Mouse (Mus musculus): Measurements from ENCODE around the gene Rasl10a. TPM values are rescaled to one million over a fixed set of nuclear protein-coding genes. Genes with fewer than 3 reads are reported as not detected.

Rasl10a gene
- total and polyA plus RNA-seq, 2 experiments from 2014 or later = 4.7 to 4.8 TPM

DNA sequence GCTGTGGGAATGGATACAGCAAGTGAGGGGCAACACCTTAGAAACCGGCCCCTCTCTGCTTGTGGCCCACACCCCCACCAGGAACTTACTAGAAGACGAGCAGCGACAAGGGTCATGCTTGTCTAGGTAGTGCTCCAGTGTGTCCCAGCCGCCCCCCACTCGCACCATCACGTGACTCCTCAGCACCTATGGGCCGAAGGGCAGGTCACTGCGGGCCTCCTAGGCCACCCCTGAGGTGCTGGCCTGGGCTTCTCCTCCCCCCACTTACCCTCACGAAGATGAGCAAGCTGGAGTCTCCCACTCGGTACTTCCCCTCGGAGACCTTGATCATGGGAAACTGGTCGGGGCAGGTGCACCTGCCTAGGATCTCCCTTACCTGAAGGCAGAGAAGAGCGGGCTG lies 4.4 kb downstream of the Rasl10a start:
- TF ChIP-seq CTCF (IDR thresholded peaks at IDR 0.05; ENCODE audit: low read depth) = no peak
- H3K9me3 ChIP-seq (ENCODE audit: low read length) = no peaks in the 10 kb centered on the region
- H3K9ac ChIP-seq (replicated peaks; ENCODE audit: low read length) = no peak overlapping the region; the same call in 1 of the 2 replicates
- peaks cover 29% of the 10 kb centered on the region for H3K4me1 ChIP-seq (ENCODE audit: insufficient read depth, low read length)
- peaks cover 16% of the 10 kb centered on the region for H3K27me3 ChIP-seq (ENCODE audit: insufficient read depth, low read length)
- DNase-seq (ENCODE audit: low spot score) = no peak
- no peak overlapping the region for H3K27ac ChIP-seq
- ATAC-seq = no peak
- 25% methylated on average over 13 of the region's 13 CpGs for WGBS
- peak overlapping the region; percentile 20; the same call in 1 of the 2 replicates for H3K4me3 ChIP-seq (ENCODE audit: low read length)
- peak overlapping the region; percentile 51 for H3K4me2 ChIP-seq (ENCODE audit: low read depth, low read length)
- H3K36me3 ChIP-seq (ENCODE audit: insufficient read depth, low read length) = peaks cover 7% of the 10 kb centered on the region; the same call in 1 of the 2 replicates

DNA sequence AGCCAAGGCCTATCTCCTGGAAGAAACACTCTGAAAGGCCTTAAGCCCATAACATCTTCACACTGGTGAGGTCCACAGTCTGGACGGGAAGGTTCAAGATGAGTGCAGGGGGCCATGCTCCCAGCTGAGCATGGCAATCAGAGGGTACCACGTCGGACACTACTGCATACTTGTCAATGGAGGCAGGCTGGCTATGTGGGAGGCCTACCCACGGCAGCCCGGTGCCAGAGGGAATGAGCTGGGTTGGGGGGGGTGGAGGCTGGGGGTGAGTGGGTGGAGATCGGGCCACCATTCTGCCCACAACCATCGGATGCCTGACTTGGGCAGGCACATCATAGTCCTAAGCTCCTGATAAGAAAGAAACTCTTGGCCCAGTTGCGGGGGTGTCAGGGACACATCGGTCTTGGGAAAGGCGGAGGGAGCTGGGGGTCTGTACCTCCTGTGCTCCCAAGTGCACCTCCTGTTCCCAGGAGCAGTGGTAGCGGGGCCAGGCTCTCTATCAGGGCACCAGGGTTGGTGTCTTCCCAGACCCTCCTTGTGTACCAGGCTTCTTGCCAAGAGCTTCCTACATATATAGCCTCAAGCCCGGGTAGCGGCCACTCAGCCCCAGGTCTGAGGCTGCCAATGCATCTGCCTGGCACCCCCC lies 5.1 kb downstream of the Rasl10a start:
- WGBS = 57% methylated on average over 13 of the region's 13 CpGs
- Histone ChIP-seq H3K27me3 (ENCODE audit: insufficient read depth, low read length) (peaks cover 16% of the 10 kb centered on the region), H3K36me3 (ENCODE audit: insufficient read depth, low read length) (peaks cover 13% of the 10 kb centered on the region), H3K9me3 (ENCODE audit: low read length) (no peaks in the 10 kb centered on the region), H3K4me3 (ENCODE audit: low read length) (no peak overlapping the region), H3K4me1 (ENCODE audit: insufficient read depth, low read length) (peaks cover 29% of the 10 kb centered on the region), H3K9ac (replicated peaks; ENCODE audit: low read length) (no peak overlapping the region), H3K27ac (no peak overlapping the region), H3K4me2 (ENCODE audit: low read depth, low read length) (0 out of 2 replicates have a peak overlapping the region, but pooled peaks have one; percentile 98)
- no peak for DNase-seq (ENCODE audit: low spot score)
- no peak for ATAC-seq
- no peak for TF ChIP-seq CTCF (IDR thresholded peaks at IDR 0.05; ENCODE audit: low read depth)

DNA sequence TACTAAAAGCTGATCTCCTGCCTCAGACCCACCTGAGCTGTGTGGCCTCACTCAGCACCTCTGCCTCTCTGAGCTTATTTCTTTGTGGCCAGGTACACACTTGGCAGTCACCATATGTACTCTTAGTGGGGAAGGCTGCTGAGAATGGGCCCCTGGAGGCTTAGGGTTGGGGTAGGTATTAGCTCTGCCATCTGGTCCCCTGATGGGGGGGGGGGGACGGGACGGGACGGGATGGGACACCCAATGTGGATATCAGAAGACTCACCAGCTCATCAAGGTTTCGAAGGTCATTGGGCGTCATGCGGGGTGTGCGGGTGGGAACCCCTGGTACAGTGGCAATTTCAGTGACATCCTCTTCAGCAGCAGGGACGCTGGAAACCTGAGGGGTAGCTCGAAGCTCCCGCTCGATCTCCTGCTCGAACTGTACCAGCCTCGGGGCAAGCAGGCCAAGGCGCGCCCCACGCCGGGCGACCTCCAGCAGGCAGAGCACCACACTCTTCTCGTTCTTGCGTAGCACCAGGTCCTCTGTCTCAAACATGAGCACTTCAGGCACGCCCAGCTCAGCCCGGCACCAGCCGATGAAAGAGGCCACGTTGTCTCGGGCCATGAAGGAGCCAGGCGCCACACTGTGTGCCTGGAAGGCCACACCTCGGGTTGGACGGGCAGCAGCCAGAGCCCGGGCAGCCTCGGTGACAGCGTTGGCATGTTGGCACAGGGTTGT lies 5.8 kb downstream of the Rasl10a start:
- Histone ChIP-seq H3K36me3 (ENCODE audit: insufficient read depth, low read length) (peaks cover 20% of the 10 kb centered on the region), H3K4me1 (ENCODE audit: insufficient read depth, low read length) (peaks cover 29% of the 10 kb centered on the region), H3K9me3 (ENCODE audit: low read length) (no peaks in the 10 kb centered on the region), H3K4me3 (ENCODE audit: low read length) (peak overlapping the region; percentile 75), H3K27me3 (ENCODE audit: insufficient read depth, low read length) (peaks cover 16% of the 10 kb centered on the region), H3K27ac (no peak overlapping the region), H3K9ac (replicated peaks; ENCODE audit: low read length) (0 out of 2 replicates have a peak overlapping the region, but pooled peaks have one; percentile 71), H3K4me2 (ENCODE audit: low read depth, low read length) (peak overlapping the region; percentile 98)
- TF ChIP-seq CTCF (IDR thresholded peaks at IDR 0.05; ENCODE audit: low read depth) = no peak
- DNase-seq (ENCODE audit: low spot score) (no peak), ATAC-seq (no peak)
- WGBS = 47% methylated on average over 31 of the region's 31 CpGs

DNA sequence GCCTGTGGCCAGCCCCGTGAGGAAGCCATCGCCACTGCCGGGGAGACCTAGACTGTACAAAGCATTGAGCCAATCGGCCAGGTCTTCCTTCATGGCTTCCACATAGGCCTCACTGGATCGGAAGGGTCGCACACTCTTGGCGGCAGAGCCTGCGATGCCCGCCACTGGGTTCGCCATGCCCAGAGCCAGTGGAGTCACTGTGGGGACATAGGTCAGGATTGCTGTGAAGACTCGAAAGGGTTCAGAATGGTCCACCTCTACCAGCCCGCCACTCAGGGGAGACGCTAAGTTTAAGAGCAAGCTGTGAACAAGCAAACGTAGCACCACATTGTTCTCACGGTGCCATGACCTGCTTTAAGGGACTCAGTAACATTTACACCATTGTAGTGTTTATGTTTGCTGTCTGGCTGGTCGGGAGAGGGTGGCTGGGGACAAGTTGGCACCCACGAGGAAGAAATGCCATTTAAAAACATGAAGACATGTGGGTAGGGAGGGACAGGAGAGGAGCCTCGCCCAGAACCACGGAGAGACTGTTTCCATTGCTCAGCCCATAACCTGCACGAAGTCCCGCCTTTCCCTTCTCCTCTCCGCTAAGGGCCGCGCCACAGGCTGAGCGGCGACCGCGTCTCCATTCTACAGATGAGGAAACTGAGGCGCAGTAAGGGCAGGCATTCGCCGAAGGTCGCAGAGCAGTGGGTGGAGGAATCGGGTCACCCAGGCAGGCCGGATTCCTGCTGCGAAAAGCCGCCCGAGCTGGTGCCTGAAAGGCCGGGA lies 6.5 kb downstream of the Rasl10a start:
- Histone ChIP-seq H3K9me3 (ENCODE audit: low read length) (no peaks in the 10 kb centered on the region), H3K36me3 (ENCODE audit: insufficient read depth, low read length) (peaks cover 27% of the 10 kb centered on the region), H3K9ac (replicated peaks; ENCODE audit: low read length) (peak overlapping the region; percentile 71), H3K27me3 (ENCODE audit: insufficient read depth, low read length) (peaks cover 9% of the 10 kb centered on the region), H3K27ac (0 out of 2 replicates have a peak overlapping the region, but pooled peaks have one; percentile 64), H3K4me2 (ENCODE audit: low read depth, low read length) (peak overlapping the region; percentile 98), H3K4me3 (ENCODE audit: low read length) (peak overlapping the region; percentile 75), H3K4me1 (ENCODE audit: insufficient read depth, low read length) (peaks cover 29% of the 10 kb centered on the region)
- ATAC-seq = peak; percentile 8; the same call in 1 of the 2 replicates
- TF ChIP-seq CTCF (IDR thresholded peaks at IDR 0.05; ENCODE audit: low read depth) = no peak
- DNase-seq (ENCODE audit: low spot score) = peak; percentile 19
- 16% methylated on average over 38 of the region's 38 CpGs for WGBS

DNA sequence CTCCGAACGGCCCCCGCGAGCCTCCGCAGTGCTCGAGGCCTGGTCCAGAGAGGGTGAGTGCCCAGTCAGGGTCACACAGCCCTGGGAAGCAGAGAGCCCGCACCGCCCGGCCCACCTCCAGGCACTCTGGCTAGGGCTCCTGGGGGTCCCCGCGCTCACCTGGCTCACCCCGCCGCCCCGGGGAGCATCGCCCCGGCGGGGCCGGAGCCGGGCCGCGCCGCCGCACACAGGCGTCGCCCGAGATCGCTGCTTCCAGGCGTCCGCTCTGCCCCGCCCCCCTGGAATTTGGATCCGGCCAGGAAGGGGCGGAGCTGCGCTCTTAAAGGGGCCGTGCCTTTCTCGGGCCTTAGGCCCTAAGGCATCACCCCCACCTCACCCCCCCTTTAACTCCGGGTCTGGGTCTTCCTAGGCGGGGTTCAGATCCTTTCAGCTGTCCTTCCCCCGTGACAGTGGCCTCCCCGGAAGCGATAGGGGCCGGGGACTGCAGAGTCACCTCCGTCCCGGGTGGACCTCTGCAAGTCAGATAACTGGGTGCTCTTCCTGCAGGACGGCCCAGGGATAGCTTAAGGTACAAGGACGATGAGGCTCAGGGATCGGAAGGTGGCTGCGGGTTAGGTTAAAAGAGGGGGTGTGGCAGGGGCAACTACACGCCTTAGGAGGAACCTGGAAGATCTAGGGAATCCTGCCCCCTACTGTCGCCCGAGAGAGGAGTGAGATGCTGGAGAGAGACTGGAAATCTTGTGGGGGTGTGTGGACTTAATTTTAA lies 7.3 kb downstream of the Rasl10a start, which contains the start of gene Gas2l1:
Gene Gas2l1 (minus strand): TSS at position 272 of the 766 bp plus-strand sequence.
- under 1% methylated on average over 47 of the region's 50 CpGs for WGBS
- peak; percentile 73 for TF ChIP-seq CTCF (IDR thresholded peaks at IDR 0.05; ENCODE audit: low read depth)

DNA sequence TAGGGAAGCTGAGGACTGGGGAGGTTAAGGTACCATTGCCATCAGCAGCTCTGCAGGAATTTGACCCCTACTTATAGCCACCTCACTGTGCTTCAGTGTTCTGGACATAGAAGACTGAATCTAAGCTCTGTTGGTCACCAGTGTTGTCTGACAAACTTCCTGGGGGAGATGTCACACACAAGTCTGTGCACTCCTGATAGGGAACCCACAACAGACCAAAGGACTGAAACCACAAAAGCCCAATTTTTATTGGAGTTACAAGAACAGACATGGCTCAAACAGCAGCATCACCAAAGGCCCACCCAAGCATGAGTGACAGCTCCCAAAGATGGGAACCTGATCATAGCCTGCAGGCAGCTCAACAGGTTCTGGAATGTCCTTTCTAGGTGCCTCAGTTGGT lies 9.1 kb downstream of the Rasl10a start:
- Histone ChIP-seq H3K4me2 (ENCODE audit: low read depth, low read length) (no peak overlapping the region), H3K4me3 (ENCODE audit: low read length) (no peak overlapping the region), H3K36me3 (ENCODE audit: insufficient read depth, low read length) (peaks cover 43% of the 10 kb centered on the region), H3K27ac (no peak overlapping the region), H3K9ac (replicated peaks; ENCODE audit: low read length) (no peak overlapping the region), H3K4me1 (ENCODE audit: insufficient read depth, low read length) (peaks cover 18% of the 10 kb centered on the region), H3K27me3 (ENCODE audit: insufficient read depth, low read length) (peaks cover 5% of the 10 kb centered on the region; the same call in 1 of the 2 replicates), H3K9me3 (ENCODE audit: low read length) (no peaks in the 10 kb centered on the region)
- DNase-seq (ENCODE audit: low spot score) = no peak
- no peak for TF ChIP-seq CTCF (IDR thresholded peaks at IDR 0.05; ENCODE audit: low read depth)
- ATAC-seq = no peak

More for the DNA sequence above, 7.3 kb downstream of the Rasl10a start, which contains the start of gene Gas2l1:
- Histone ChIP-seq H3K4me1 (ENCODE audit: insufficient read depth, low read length) (peaks cover 29% of the 10 kb centered on the region), H3K9me3 (ENCODE audit: low read length) (no peaks in the 10 kb centered on the region), H3K9ac (replicated peaks; ENCODE audit: low read length) (peak within 1 kb of the TSS; percentile 71), H3K4me2 (ENCODE audit: low read depth, low read length) (peak within 1 kb of the TSS; percentile 98), H3K4me3 (ENCODE audit: low read length) (peak within 1 kb of the TSS; percentile 75), H3K27me3 (ENCODE audit: insufficient read depth, low read length) (peaks cover 5% of the 10 kb centered on the region; the same call in 1 of the 2 replicates), H3K36me3 (ENCODE audit: insufficient read depth, low read length) (peaks cover 31% of the 10 kb centered on the region), H3K27ac (peak within 1 kb of the TSS; percentile 64)
- ATAC-seq = peak; percentile 83
- peak; percentile 92 for DNase-seq (ENCODE audit: low spot score)

Data from hindbrain, postnatal 0 days (tissue).